Mouse (Mus musculus) thymus, postnatal 4 days (tissue): ENCODE data around the gene Amd1.

ENCODE experiments used
- DNase-seq: peaks from one replicate; pipeline ENCODE4 v3.0.0; 2021

Amd1 gene

DNA sequence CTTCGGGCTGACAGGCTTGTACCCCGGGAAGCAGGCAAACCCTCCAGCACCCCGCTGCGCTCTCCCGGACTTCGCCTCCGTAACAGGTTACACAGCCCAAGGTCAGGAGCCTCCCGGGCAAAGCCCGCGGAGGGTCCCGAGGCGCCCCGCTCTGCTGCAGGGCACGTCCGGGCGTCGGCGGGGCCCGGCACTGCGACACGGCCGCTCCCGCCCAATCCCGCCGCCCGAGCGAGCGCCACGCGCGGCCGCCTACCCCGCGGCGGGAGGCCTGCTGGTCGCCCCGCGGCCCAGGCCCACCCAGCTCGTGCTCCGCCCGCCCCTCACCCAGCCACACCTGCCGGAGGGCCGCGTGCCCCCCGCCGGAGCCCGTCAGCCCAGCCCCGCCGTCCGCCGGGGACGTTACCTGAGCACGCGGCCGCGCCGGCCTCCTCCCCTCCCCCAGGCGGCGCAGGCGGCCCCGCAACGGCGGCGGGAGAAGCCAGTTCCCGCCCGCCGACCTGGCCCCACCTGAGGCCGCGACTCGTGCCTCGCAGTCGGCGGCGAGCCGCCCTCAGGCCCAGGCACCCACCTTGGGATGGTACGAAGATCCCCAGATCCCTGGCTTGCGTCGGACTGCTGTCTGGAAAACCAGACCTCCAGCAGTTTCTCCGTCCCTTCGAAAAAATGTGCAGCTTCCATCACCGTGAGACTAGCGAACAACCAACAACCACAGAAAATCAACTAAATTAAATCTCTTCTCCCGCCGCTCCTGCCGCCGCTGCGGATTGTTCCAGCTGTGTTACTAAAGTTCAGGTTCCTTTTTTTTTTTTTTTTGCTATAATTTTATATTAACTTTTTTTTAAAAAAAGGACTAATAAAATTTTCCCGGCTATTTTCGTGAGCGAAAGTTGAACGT is 558 bp downstream of the Amd1 start:
- peak; percentile 78 for DNase-seq

DNA sequence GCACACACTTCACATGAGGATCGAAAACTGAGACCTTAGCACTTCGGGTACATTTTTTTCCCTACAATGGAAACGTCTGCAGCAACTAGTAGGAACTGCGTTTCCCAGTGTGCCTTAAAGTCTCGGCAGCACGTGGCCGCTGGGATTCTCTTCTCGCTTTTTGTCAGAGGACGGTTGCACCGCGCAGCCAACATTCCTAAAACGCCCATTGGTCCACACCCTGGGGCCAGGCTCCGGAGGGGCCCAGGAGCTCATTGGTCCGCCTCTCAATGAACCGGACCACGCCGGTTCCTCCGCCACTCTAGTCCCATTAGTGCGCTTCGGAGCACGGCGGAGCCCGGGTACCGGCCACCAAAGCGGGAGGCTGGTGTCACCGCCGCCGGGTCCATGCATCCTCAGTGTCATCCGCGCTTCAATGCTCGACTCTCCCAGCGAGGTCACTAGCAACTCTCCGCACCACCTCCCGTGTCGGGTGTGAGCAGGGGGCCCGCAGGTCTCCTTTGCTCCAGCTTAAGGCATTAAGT is 1.3 kb downstream of the Amd1 start:
- peak; percentile 68 for DNase-seq

DNA sequence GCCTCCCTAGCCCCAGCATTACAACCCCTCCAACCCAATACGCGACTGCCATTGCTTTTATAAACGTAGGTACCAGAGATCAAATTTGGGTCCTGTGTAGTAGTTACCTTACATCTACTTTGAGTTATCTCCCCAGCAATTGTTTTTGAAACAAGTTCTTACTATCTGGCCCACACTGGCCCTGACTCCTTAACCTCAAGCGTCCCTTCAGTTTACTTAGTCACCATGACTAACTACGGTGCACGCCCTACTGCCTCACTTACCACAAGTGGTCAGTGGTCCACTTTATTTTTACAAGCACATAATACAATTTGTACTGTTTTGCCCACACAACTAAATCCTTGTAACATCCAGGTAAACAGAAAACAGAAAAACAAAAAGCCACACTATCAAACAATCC is 9.3 kb downstream of the Amd1 start:
- no peak for DNase-seq

DNA sequence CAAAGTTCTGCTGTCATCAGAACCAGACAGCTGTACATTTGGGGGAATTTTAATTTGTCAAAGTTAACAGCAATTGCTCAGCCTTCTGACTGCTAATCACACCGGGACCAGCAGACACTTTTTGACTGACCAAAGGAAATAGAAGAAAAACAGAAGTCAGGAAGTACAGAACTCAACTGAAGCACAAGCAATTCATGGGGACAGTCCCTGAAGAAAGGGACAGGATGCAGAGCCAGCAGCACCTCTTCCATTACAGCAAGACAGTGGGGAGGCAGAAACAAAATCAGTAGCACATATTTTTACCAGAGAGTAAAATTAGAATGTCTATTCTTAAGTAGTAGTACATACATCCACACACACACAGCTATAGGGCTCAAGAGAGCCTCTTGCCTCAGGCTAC is 15.2 kb downstream of the Amd1 start:
- DNase-seq, result no peak

DNA sequence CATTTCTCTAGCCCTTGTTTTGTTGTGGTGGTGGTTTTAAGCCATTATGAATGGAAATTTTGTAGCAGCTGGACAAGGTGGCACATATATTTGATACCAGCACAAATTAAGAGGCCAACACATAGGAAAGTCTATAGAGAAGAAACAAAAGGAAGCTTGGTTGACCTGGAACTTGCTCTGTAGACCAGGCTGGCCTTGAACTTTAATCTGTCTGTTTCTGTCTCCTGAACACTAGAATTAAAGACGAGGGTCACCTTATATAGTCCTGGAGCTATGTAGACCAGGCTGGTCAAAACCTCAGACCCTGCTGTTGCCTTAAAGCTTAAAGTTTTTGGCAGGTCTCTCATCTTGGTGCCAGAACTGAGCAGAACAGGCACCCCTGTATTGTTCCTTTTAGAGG is 16.4 kb downstream of the Amd1 start:
- DNase-seq, result no peak

DNA sequence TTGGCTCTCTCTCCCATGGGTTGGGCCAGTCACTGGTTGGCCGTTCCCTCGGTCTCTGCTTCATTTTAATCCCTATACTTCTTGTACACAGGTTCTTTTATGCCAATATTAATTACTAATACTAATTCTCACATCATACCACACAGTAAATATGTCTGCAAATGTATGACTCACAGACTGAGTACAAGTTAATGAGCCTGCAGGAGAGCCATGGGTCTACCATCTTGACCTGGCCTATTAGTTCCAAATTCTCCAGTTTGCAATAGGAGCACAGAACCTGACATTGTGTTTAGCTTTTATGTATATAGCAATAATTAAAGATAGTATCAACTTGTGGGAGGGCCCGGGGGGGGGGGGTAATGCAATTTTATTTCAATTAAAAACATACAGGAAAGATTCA is 17.0 kb downstream of the Amd1 start:
- no peak for DNase-seq

DNA sequence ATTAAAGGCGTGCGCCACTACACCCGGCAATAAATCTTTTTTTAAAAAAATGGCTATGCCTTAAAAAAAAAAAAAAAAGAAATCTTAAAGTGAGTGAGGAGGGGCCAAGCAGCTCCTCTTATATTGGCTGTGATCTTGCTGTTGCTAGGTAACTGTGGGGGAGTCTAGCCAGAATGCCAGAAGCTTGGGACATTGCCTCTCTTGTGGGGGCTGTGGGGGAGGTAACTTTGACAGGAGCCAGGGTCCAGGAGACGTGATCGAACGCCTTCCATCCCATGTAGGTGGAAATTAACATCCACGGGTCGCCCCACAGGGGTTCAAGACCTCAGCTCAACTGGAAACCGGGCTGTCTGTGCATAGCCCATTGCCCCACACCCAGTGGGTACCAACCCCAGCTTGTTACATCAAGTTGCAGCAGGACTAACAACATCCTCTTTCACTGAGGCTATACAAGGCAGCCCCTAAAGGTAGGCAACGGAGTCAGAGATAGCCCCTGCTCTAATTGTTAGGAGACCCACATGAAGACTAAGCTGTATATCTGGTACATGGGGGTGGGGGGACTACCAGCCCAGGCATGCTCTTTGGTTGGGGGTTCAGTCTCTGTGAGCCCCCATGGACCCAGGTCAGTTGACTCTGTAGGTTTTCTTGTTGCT is 17.7 kb downstream of the Amd1 start:
- no peak for DNase-seq

DNA sequence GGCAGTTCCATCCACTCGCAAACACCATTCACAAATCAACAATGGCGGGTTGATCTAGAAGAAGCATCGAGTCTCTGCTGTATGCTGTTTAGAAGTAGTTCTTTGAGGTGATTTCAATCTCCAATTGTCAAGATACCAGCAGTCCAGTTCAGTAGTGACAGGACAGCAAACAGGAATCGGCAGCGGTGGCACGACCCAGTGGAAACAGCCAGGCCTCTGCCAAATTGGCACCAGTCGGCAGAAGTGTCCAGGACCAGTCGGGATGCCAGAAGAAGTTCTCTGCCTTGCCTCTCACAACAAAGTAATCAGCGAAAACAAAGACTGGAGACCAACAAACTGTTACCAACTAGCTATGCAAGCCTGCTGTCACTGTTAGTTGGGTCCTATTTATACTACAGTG is 18.4 kb downstream of the Amd1 start:
- DNase-seq, result no peak

DNA sequence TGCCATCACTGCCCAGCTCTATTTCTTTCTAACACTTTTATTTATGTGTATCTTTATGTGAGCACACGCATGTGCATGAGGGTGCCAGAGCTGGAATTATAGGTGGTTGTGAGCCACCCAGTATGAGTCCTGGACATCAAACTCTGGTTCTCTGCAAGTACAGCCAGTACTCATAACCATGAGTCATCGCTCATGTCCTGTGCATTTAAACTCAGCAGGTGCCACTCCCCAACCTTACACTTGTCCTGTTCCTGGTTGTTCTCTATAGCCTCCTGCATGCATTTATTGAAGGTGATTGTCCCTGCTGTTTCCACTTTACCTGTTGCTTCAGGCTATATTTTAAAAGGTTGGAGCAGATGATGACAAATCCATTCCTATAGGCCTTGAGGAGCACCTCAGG is 20.4 kb downstream of the Amd1 start:
- DNase-seq, result no peak

DNA sequence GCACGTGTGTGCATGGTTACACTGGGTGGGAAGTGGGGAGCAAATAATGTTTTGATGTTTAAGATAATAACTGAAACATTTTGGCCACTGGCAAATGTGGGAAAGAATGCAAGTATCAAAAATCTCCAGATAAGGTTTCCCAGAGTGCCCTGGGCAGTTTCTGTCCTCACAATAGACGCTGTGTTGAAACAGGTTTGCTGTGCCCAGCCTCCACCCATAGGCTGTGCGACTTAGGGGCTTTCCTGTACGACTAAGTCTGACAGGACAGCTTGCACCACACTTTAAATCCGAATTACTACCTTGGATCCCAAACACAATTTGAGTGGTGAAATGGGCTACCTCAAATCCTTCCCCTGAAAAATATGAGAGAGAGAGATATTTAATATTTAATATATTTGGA is 23.7 kb downstream of the Amd1 start:
- DNase-seq, result no peak

DNA sequence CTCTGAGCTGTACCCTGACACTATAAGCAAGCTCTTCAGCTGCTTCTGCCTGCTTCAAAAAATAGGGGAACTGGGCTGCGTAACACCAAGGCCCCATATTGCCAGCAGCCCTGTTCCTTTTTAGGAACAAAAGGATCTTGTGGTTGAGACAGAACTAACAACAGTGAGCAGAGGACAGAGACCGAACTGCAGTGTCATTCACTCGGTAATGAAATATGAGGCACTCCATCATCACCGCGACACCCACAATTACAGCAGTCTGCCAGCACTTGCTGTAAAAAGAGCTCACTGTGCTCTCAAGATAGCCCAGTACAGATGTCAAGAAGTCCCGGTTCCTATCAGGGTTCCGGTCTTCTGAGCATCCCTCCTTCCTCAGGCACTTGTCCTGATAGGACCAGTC is 26.0 kb downstream of the Amd1 start:
- DNase-seq, result no peak

DNA sequence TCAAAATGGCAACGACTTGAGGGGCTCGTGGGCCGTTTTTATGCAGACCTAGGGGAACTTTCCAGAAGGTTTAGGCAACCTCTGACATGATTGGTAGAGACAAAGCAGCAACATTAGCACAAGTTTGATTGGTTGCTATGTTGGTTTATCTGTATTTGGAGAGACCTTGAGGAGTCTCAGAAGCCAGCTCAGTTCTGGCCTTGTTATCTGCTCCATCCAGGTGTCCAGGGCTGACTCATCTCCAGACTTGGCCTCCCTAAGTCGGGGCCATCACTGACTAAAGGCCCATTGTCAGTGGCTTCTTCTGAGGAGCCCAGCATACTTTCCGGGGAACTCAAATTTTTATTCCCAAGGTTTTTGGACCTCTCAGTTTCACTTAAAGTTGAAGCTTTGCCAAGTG is 28.0 kb downstream of the Amd1 start:
- no peak for DNase-seq

DNA sequence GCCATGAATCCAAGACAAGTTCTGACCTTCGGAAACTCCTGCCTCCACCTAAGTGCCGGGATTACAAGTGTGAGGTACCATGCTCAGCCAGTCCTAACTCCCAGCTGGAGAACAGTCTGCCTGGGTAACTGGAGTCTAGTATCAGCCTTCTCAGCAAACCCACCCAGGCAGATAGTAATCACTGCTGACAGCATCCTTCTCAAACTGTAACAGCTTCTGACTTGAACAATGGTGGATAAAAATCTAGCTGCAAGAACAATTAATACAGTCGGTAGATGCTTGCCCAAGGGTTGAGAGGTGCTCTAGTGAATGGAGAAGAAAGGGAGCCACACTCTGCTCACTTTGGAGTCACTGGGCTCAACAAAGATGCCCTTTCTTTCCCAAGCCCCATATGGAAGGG is 30.8 kb downstream of the Amd1 start:
- no peak for DNase-seq

DNA sequence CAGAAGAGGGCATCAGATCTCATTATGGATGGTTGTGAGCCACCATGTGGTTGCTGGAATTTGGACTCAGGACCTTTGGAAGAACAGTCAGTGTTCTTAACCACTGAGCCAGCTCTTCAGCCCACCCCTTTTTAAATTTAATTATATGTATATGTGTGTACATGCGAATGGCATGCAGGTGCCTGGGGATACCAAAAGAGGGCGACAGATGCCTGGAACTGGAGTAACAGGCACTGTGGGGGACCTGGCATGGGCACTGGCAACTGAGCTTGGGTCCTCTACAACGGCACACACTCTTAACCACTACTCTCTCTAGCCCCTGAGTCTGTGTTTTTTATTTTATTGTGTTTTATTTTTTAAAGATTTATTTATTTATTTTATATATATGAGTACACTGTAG is 37.1 kb downstream of the Amd1 start:
- no peak for DNase-seq

DNA sequence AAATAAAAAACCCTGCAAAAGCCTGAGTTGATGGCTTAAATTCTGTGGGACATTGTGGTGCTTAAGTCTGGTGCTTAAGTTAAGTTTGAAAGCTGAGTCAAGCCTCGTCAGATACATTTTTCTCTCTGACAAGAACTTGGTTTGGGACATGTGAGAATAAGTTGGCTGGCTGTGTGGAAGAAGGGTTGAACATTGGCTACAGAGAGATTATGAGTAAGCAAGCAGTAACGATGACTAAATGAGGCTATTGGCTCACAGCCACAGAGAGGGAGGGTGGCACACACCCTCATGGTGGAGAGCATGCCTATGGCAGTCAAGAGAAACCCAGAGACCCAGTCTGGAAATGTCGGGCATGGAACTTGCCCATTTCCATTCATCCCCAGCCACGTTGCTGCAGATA is 38.3 kb downstream of the Amd1 start:
- DNase-seq, result no peak

DNA sequence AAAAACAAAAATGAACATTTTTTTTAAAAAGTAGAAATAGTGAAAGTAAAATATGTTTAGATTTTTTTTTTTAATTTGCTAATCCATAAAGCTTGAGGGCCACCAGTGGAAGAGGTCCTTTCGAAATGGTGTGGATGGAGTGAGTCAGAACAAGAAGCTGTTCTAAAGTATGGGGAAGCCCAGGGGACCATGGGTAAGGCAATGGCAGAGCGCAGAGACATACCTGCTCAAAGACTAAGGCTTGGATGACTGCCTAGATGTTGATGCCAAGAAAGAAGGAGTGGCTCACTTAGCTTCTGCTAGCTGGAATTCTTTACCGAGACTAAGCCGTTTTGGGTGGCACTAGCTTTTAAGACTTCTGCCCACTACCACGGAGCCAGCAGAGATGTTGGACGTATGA is 39.8 kb downstream of the Amd1 start:
- no peak for DNase-seq

DNA sequence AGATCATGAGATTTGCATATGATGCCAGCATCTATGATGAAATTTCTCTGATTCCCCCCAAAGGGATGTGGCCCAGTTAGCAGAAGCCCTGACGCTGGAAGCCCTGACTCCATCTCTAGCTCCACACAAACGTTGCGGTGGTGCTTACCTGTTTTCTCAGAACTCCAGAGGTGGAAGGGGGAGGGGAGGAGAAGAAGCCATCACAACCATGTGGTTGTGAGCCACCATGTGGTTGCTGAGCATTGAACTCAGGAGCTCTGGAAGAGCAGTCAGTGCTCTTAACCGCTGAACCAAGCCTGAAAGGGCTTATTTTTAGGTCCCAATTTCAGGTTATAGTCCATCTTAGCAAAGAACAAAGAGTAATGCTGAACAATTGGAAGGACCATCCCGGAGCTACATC is 41.7 kb downstream of the Amd1 start:
- no peak for DNase-seq

DNA sequence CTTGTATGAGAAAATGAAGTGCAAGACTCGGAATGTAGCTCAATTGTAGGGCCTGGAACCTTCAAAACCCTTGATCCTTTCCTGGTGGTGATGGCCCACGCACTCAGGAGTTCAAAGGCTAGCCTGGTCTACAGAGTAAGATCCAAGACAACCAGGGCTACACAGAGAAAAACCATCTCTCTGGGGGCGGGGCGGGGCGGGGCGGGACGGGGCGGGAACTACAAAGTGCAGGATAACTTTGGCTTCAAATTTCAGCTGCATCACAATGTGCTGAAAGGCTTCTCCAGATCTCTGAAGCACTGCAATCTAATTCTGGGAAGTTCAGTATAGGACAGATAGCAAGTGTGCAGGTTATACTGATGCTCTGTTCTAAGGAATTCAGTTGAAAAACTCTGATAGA is 42.4 kb downstream of the Amd1 start:
- DNase-seq, result no peak

DNA sequence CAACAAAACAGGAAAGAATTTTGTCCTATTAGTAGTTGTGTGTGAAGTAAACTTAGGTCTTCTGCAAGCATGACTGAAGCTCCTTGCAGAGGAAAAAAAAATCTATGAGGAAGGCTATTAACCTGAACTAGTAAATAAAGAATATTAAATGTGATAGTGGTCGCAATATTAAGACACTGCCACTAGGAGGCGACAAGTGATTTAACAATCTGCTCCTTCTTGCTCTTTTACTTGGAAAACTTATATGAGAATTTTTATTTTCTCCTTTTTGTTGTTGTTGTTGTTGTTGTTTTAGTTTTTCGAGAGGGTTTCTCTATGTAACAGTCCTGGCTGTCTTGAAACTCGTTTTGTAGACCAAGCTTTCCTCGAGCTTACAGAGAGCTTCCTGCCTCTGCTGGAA is 43.0 kb downstream of the Amd1 start:
- peak; percentile 48 for DNase-seq

DNA sequence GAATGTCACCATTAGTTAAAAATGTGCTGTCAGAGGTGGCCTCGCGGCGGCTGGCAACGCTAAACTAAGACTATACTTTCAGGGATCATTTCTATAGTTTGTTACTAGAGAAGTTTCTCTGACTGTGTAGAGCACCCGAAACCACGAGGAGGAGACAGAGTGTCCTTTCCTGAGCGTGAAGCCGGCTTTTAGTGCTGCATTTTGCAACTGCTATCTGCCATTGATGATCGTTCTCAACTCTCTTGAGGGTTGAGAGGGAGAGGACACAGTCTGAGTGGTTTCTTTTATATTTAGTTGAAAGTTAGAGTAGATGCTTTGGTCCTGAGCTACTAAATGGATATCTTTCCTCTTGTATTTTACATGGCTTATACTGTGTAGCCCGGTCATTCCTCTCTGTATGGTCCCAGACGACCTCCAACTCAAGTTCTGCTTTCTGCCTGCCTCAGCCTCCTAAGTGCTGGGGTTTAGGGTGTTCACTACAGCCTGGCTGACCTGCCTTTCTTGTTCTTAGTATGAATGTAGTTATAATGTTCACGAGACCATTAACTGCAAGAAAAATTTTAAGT is 43.5 kb downstream of the Amd1 start:
- peak; percentile 77 for DNase-seq

DNA sequence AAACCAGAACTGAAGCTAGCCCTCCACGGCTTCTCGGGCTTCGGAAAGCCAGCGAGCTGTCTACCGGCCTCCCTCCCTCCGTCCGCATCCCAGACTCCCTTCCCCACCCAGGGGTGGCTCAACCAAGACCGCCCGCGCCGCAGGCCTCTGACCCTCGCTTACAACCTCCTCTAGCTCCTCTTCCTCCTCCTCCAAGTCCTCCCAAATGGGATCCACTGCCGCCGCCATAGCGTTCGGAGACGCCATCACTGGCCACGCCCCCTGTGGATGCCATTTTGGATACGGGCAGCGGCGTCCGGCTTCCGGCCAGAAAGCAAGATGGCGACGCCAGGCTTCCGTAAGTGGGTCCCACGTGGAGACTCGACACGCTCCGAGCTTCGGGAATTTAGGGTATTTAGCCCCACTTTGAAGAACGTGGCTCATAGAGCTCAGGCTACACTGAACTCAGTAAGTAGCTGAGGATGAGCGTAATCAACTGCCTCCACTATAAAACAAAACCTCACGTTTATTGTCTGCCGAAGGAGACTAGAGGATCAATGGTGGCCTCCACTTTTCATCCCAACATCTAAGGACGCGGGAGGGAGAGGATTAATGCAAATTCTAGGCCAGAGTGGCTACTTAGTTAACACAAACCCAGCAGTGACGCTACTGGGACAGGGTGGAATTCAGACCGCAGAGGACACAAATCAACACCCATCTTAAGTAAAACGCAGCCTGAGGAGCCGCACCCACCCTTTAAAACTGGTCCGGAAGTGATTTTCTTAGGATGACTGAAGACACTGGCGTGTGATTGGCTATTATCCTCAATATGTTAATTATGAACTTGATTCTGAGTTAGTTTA is 44.4 kb downstream of the Amd1 start, which contains the start of gene Gtf3c6:
TSS of gene Gtf3c6 (minus strand) at position 695 of the 842 bp plus-strand sequence.
- DNase-seq, result peak; percentile 97

DNA sequence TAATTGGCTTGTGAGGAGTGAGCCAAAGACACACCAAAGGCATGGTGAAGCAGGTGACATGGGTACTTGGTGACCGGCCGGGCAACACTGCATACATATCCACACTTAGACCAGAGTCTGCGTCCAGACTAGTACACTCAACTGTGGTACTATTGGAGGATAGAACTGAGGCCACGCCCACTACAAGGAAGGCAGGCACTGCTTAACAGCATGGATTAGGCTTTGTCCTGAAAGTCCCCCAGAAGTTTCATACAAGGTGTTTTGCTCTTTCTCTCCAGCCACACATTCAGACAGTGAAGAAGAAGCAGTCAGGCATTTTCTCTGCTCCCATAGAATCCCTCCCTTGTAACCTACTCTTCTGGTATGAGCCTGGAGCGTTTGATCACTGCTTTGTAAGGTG is 45.3 kb downstream of the Amd1 start:
- peak; percentile 70 for DNase-seq

DNA sequence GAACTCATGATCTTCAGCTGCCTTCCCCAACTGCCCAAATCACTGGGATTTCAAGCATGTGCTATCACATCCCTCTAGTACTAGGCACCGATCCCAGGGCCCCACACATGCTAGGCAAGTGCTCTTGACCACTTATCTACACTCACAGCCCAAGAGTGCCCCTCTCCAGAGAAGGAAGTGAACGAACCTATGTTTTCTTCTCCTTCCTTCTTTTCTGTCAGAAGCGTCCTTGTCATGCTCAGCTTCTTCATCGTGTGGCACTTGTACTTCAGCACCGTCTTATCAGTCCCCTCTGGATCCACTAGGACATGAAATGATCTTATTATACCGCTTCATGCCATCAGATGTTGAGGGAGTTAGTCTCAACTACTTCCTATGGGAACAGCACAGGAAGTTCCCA is 51.0 kb downstream of the Amd1 start:
- no peak for DNase-seq
